In genomic region chr17:56062081-56062480, GRCm38 (mm10) we compare ENCODE assay signal across 30 mouse cellular contexts. TPM values are rescaled to one million over a fixed set of nuclear protein-coding genes. Genes with fewer than 3 reads are reported as not detected.
"Had no signal": no experiment of that assay in that cellular context is flagged by ENCODE, and none has a peak within 500 bp of the region (broad histone marks: within the 10 kb centered on the region; RNA-seq: fewer than 3 reads in every experiment).

No protein-coding gene starts in this region.

- H3K9ac ChIP-seq: embryonic facial prominence, embryonic 12.5 days; embryonic facial prominence, embryonic 13.5 days; embryonic facial prominence, embryonic 15.5 days; forebrain, embryonic 12.5 days; forebrain, embryonic 13.5 days; forebrain, embryonic 15.5 days; forebrain, postnatal 0 days had no signal

- ATAC-seq: forebrain, embryonic 13.5 days; forebrain, embryonic 14.5 days; forebrain, embryonic 15.5 days; forebrain, embryonic 16.5 days; forebrain, postnatal 0 days had no signal

- H3K4me1 ChIP-seq: embryonic facial prominence, embryonic 10.5 days; embryonic facial prominence, embryonic 12.5 days; embryonic facial prominence, embryonic 13.5 days; embryonic facial prominence, embryonic 15.5 days; forebrain, embryonic 10.5 days; forebrain, embryonic 12.5 days; forebrain, embryonic 13.5 days; forebrain, embryonic 15.5 days had no signal

- DNase-seq: cerebellum, adult 2 months; cerebellum, adult 8-10 months; cerebellum, adult 9-10 months; cerebellum, postnatal 10 days; cerebellum, postnatal 14 days; cerebellum, postnatal 25 days; cerebellum, postnatal 36 days; embryo, embryonic 11 days; forebrain, postnatal 0 days; gastrocnemius, adult 2 months; gastrocnemius, postnatal 10 days; gastrocnemius, postnatal 14 days; gastrocnemius, postnatal 25 days; gastrocnemius, postnatal 36 days; heart, adult 18-20 months; heart, adult 2 months had no signal

- H3K4me3 ChIP-seq: embryonic facial prominence, embryonic 10.5 days; embryonic facial prominence, embryonic 12.5 days; embryonic facial prominence, embryonic 13.5 days; embryonic facial prominence, embryonic 15.5 days; erythroblast, embryonic 14.5 days; forebrain, embryonic 10.5 days; forebrain, embryonic 12.5 days; forebrain, embryonic 13.5 days; forebrain, embryonic 15.5 days; gastrocnemius, adult 2 months; heart, adult 2 months had no signal

- H3K27ac ChIP-seq: embryonic facial prominence, embryonic 10.5 days; embryonic facial prominence, embryonic 12.5 days; embryonic facial prominence, embryonic 13.5 days; embryonic facial prominence, embryonic 15.5 days; forebrain, embryonic 10.5 days; forebrain, embryonic 12.5 days; forebrain, embryonic 13.5 days; forebrain, embryonic 15.5 days; gastrocnemius, adult 2 months; heart, adult 2 months had no signal

- H3K27me3 ChIP-seq: embryonic facial prominence, embryonic 12.5 days; embryonic facial prominence, embryonic 13.5 days; embryonic facial prominence, embryonic 15.5 days; forebrain, embryonic 12.5 days; forebrain, embryonic 13.5 days; forebrain, embryonic 15.5 days had no signal

- H3K4me2 ChIP-seq: embryonic facial prominence, embryonic 12.5 days; embryonic facial prominence, embryonic 13.5 days; embryonic facial prominence, embryonic 15.5 days; forebrain, embryonic 12.5 days; forebrain, embryonic 13.5 days; forebrain, embryonic 15.5 days had no signal

- H3K9me3 ChIP-seq: embryonic facial prominence, embryonic 10.5 days; embryonic facial prominence, embryonic 12.5 days; embryonic facial prominence, embryonic 13.5 days; embryonic facial prominence, embryonic 15.5 days; forebrain, embryonic 10.5 days; forebrain, embryonic 12.5 days; forebrain, embryonic 13.5 days; forebrain, embryonic 15.5 days had no signal

RNA-seq across cellular contexts. Expression of gene Plin4, which starts 47.5 kb away (rescaled TPM):
- total RNA-seq: common myeloid progenitor, adult 5-6 weeks; granulocyte monocyte progenitor cell, adult 5-6 weeks had no signal
- polyA plus RNA-seq: embryonic facial prominence, embryonic 11.5 days; erythroblast, embryonic 14.5 days had no signal
